Mouse (Mus musculus) kidney, embryonic 16.5 days (tissue): ENCODE measurements at regions not wholly inside any gene's neighbourhood (a gene's known extent, or its start where the extent isn't known, plus 50 kb on each side); places are given as distances from the start of the nearest gene placed in this dataset.
A peak's percentile ranks its signal among the peaks of the same experiment; 100 is the strongest.
"Not testable (repeated sequence)": the region's sequence is repeated elsewhere in the genome, so short reads cannot be mapped to it uniquely, and the experiment has no call there.

Experiments used
- ATAC-seq: fragments of 200-750 bp; cut with Nextera tagmentation; 2 replicates; pipeline ENCODE4 v1.8.0; 2017; ENCODE audit warnings: moderate TSS enrichment; ENCODE audit not compliant: low FRiP score, low TSS enrichment
- H3K27ac ChIP-seq: fragments of 300-500 bp; sonication (generic); 2 replicates; pipeline ENCODE4 v1.5.1; 2014; ENCODE audit warnings: low read length
- H3K27me3 ChIP-seq: fragments of 300-500 bp; sonication (generic); 2 replicates; pipeline ENCODE4 v1.6.1; 2014; ENCODE audit warnings: low read length, control low read depth, mixed read lengths; ENCODE audit not compliant: insufficient read depth
- H3K36me3 ChIP-seq: fragments of 300-500 bp; sonication (generic); 2 replicates; pipeline ENCODE4 v1.6.1; 2014; ENCODE audit warnings: low read length, control low read depth, mixed read lengths; ENCODE audit not compliant: insufficient read depth
- H3K4me1 ChIP-seq: fragments of 300-500 bp; sonication (generic); 2 replicates; pipeline ENCODE4 v1.6.1; 2014; ENCODE audit warnings: low read length, control low read depth, mixed read lengths; ENCODE audit not compliant: insufficient read depth
- H3K4me2 ChIP-seq: fragments of 300-500 bp; sonication (generic); replicated peaks from 2 replicates; pipeline ENCODE4 v1.6.1; 2014; ENCODE audit warnings: low read depth, low read length
- H3K4me3 ChIP-seq: fragments of 300-500 bp; sonication (generic); 2 replicates; pipeline ENCODE4 v1.5.1; 2014; ENCODE audit warnings: mild to moderate bottlenecking, low read length
- H3K9ac ChIP-seq: fragments of 300-500 bp; sonication (generic); replicated peaks from 2 replicates; pipeline ENCODE4 v1.6.1; 2014; ENCODE audit warnings: low read length
- H3K9me3 ChIP-seq: fragments of 300-500 bp; sonication (generic); 2 replicates; pipeline ENCODE4 v1.6.1; 2016; ENCODE audit warnings: low read length, control low read depth
- WGBS: fragments of 180-500 bp; shearing (Covaris S2); extraction: QIAGEN DNeasy Blood & Tissue Kit; methylation state at CpG from one replicate; pipeline ENCODE4 v1.1.7; 2014; 5-methylcytosine and 5-hydroxymethylcytosine counted together

DNA sequence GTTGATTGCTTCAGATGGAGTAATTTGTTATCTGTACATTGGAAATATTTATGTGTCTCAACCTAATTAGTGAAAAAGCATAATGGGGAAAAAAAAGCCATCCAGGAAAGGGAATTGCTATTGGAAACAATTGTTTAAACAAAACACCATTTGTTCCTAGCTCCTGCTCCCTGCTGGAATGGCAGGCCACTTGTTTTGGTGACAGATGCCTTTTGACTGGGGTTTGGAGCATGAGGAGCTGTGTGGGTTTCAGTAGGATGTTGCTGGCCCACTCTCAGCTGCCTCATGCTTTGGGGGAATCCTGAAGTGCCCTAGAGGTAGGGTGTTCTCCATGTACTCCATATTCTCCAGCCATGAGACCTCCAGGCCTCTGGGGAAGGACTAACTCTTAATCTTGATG, 105.5 kb downstream of the Dmrta2 start:
- Histone ChIP-seq H3K4me1 (no peaks in the 10 kb centered on the region), H3K27ac (no peak overlapping the region), H3K9me3 (no peaks in the 10 kb centered on the region), H3K9ac (no peak overlapping the region), H3K27me3 (no peaks in the 10 kb centered on the region), H3K4me3 (no peak overlapping the region), H3K36me3 (no peaks in the 10 kb centered on the region), H3K4me2 (no peak overlapping the region)
- no peak for ATAC-seq

DNA sequence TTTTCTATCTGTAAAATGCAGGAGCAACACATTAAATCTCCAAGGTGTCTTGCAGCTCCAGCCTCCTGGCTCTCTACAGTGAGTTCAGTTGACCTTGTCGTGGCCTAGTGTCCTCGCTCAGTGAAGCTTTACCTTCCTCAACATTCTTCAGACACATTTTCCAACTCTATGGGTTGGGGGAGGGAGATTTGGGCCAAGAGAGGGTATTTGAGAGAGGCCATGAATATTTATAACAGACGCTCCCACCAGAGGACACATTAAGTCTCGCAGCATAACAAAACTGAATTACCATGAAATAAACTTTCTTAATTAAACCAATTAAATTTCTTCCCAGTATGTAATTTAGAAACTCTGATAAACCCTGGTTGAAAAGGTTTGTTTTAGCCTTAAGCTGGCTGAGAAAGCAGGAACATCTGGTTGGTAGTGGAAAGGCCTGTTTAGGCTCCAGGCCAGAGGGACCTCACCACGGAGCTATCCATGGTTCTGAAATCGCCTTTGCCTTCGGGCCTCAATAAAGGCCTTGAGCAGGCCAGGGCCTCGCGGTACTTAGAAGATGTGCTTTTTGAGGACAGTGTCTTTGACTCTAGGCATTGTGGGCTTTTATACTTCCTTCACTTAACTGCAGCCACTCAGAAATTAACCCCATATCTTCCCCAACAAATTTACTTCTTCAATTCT, 109.9 kb downstream of the Dmrta2 start:
- H3K36me3 ChIP-seq: no peaks in the 10 kb centered on the region
- no peak overlapping the region for H3K9ac ChIP-seq
- H3K27me3 ChIP-seq: no peaks in the 10 kb centered on the region
- no peak overlapping the region for H3K27ac ChIP-seq
- ATAC-seq: peak; percentile 88; the same call in 1 of the 2 replicates
- H3K4me3 ChIP-seq: no peak overlapping the region
- H3K4me1 ChIP-seq: no peaks in the 10 kb centered on the region
- H3K4me2 ChIP-seq: no peak overlapping the region
- WGBS: 31% methylated on average over 9 of the region's 9 CpGs
- H3K9me3 ChIP-seq: no peaks in the 10 kb centered on the region

DNA sequence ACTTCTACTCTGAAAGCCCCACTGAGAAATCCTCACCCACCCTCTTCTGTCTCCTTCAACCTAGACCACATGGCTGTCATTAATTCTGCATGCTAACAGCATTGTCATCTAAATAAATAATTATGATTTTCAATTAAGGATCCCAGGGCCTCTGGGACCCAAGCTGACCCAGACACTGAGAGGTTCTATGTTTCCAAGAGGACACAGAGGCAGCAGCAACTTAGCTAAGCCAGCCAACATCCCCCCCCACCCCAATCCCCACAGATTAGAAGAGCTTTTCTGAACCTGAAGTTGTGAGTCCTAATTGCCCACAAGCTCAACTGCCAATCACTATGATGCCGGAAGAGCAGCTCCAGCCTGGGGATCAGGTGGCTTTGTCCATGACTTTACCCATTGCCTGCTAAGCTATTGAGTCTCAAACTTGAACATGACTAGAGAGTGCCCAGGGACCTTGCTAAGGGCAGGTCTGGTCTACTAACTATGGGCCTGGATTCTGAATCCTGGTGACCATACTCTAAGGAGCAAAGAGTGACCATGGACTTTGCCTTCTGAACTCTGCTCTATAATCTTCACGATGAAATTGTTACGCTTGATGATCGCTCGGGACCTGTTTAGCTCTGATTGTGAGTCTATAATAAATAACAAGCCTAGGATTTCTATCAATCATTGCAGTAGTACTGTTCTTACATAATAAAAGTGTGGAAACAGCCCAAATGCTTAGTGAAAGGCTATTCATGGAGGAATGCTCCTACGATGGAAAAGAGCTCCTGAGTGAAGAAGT, 115.4 kb downstream of the Dmrta2 start:
- ATAC-seq: no peak
- no peak overlapping the region for H3K4me3 ChIP-seq
- H3K9ac ChIP-seq: no peak overlapping the region
- no peaks in the 10 kb centered on the region for H3K9me3 ChIP-seq
- no peaks in the 10 kb centered on the region for H3K27me3 ChIP-seq
- no peak overlapping the region for H3K27ac ChIP-seq
- H3K4me1 ChIP-seq: no peaks in the 10 kb centered on the region
- no peak overlapping the region for H3K4me2 ChIP-seq
- H3K36me3 ChIP-seq: no peaks in the 10 kb centered on the region
- 90% methylated on average over 6 of the region's 6 CpGs for WGBS

DNA sequence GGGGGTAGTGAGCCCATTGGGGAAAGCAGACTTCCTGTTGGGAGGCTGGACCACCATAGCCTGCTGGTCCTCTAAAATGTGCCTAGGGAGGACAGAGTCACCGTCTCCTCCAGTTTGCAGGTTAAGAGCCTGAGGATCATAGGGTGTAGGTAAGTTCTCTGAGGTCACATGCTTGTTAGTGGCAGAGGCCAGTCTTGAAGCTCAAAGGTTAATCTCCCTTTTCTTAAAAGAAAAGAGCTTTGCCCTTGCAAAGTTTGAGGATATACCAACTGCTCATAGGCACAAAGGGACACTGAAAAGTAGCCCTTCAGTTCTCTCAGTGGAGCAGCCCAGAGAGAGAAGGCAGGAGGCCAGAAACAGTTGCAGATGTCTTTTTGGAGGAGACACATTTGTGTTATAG, 116.7 kb downstream of the Dmrta2 start:
- H3K4me2 ChIP-seq: no peak overlapping the region
- H3K4me3 ChIP-seq: no peak overlapping the region
- WGBS: 81% methylated on average over 1 of the region's 1 CpGs
- no peak for ATAC-seq
- H3K36me3 ChIP-seq: no peaks in the 10 kb centered on the region
- no peak overlapping the region for H3K9ac ChIP-seq
- H3K4me1 ChIP-seq: no peaks in the 10 kb centered on the region
- H3K9me3 ChIP-seq: no peaks in the 10 kb centered on the region
- no peak overlapping the region for H3K27ac ChIP-seq
- no peaks in the 10 kb centered on the region for H3K27me3 ChIP-seq

DNA sequence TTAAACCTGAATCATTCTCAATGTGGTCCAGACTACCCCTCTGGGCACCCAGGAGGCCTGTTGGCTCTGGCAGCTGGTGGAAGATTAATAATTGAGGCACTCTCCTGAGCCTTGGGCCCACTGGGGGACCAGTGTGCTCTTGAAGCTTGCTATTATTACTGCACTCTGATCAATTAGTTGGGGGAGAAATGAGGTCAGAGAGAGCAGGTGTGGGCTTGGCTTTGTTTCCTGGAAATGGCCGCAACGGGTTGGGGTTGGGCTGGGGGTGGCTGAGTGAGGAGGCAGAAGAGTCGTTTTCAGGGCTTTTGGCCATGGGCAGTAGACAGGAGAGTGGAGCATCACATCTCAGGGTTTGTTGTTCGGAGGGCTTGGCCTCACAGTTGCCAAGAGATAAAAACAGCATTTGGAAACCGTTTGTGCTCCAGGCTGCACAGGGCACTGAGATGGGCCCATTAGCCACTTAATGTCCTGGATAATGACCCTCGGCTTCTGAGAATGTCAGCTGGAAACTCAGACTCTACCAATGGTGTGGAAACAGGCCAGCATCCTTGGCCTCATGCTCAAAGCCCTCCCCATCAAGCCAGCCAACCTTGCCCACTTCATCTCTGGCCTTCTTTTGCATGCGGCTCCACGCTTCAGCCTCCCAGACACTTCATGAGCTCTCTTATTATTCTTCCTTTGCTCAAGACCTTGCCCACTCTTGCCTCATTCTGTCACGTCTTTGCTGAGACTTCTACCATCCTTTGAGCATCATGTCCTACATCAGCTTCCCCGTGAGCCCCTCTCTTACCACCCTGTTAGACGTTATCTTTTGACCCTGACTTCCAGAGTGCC, 118.1 kb downstream of the Dmrta2 start:
- no peaks in the 10 kb centered on the region for H3K36me3 ChIP-seq
- H3K9ac ChIP-seq: no peak overlapping the region
- no peak for ATAC-seq
- 56% methylated on average over 11 of the region's 11 CpGs for WGBS
- H3K4me2 ChIP-seq: no peak overlapping the region
- H3K4me3 ChIP-seq: no peak overlapping the region
- H3K4me1 ChIP-seq: no peaks in the 10 kb centered on the region
- no peaks in the 10 kb centered on the region for H3K27me3 ChIP-seq
- H3K27ac ChIP-seq: no peak overlapping the region
- H3K9me3 ChIP-seq: no peaks in the 10 kb centered on the region

DNA sequence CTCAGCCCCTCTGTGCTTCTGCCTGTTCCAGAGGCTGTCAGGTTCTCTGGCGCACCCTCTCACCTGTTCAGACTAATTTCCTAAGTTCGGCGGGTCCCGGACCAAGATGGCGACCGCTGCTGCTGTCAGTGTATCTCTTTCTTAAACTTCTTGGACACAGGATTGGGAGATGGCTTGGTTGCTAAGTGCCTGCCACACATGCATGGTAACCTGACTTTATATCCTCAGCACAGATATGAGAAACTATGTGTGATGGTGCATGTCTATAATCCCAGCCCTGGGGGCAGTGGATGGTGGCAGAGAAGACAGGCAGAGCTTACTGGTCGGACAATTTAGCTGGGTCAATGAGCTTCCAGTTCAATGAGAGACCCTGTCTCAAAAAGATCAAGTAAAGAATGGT, 126.3 kb downstream of the Dmrta2 start:
- not testable (repeated sequence) for H3K9me3 ChIP-seq, H3K27ac ChIP-seq, H3K4me1 ChIP-seq, H3K4me2 ChIP-seq, ATAC-seq, H3K9ac ChIP-seq, H3K27me3 ChIP-seq, H3K4me3 ChIP-seq, H3K36me3 ChIP-seq
- WGBS: 94% methylated on average over 6 of the region's 7 CpGs

DNA sequence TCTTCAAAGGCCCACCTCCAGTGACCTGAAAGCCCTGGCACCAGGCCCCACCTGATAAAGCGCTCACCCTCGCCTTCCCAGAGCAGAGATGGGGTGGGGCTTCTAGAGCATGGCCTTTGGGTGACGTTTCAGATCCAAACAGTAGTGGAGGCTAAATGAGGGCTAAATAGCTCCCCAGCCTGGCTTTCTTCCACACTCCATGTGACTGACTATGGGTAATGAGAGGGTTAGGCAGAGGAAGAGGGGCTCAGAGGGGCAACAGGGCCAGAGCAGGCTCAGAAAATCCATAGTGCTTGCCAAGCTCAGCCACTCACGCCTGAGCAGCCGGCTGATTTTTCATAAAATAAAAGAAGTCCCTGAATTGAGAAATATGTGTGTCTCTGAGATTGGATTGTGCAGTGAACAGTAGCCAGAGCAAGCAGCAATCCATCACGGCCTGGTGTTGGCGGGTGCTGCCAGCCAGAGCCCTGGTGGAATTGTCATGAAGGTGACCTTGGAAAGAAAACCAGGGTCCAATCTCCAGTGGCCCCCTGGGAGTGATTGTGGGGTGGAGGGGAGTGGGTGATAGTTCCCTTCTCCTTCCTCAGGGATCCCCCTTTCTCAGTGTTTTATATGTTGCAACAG, 128.9 kb downstream of the Dmrta2 start:
- no peak overlapping the region for H3K9ac ChIP-seq
- H3K27ac ChIP-seq: no peak overlapping the region
- H3K4me2 ChIP-seq: no peak overlapping the region
- no peak overlapping the region for H3K4me3 ChIP-seq
- WGBS: 73% methylated on average over 7 of the region's 7 CpGs
- H3K4me1 ChIP-seq: no peaks in the 10 kb centered on the region
- ATAC-seq: no peak
- no peaks in the 10 kb centered on the region for H3K9me3 ChIP-seq
- H3K36me3 ChIP-seq: no peaks in the 10 kb centered on the region
- no peaks in the 10 kb centered on the region for H3K27me3 ChIP-seq

DNA sequence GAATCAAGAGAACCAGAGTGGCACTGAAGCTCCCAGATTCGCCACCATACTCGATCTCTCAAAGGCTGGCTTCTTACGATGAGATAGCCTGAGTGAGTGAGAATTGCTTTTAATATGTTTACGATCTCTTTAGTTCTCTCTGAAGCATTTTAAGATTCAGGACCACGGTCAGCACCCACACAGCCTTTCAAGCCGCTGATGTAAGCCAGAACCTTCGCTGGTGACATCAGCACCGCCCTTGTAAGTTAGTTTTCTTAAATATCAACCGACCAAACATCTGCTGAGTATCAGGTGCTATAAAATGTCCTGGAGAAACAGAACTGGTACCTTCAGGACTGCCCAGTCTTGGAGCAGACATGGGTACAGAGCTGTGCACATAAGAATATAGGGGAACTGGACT, 141.6 kb downstream of the Dmrta2 start:
- Histone ChIP-seq H3K4me2 (no peak overlapping the region), H3K27me3 (no peaks in the 10 kb centered on the region), H3K36me3 (no peaks in the 10 kb centered on the region), H3K9ac (no peak overlapping the region), H3K4me1 (peaks cover 5% of the 10 kb centered on the region), H3K27ac (no peak overlapping the region), H3K4me3 (no peak overlapping the region), H3K9me3 (no peaks in the 10 kb centered on the region)
- 15% methylated on average over 9 of the region's 9 CpGs for WGBS
- ATAC-seq: peak; percentile 29; the same call in 1 of the 2 replicates

DNA sequence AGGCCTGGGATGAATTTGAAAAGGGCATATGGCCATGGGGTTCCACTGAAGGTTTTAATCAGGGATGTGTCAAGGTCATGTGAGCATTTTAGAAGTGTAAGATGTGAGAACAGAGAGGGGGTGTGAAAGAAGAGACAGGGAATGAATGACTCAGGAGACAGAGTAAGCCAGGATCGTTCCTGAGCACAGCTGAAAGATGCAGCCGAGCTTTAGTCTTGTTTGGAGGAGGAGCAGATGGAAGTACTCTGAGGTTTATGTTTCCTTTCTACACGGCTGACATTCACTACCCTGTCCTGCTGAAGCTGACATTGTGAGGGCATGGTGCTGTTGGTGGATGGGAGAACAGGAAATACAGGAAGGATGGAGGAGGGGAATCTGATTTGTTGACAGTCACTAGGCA, 142.0 kb downstream of the Dmrta2 start:
- H3K36me3 ChIP-seq: no peaks in the 10 kb centered on the region
- no peak overlapping the region for H3K4me2 ChIP-seq
- ATAC-seq: no peak
- no peaks in the 10 kb centered on the region for H3K27me3 ChIP-seq
- 6% methylated on average over 3 of the region's 3 CpGs for WGBS
- no peak overlapping the region for H3K4me3 ChIP-seq
- peaks cover 5% of the 10 kb centered on the region for H3K4me1 ChIP-seq
- no peak overlapping the region for H3K9ac ChIP-seq
- H3K9me3 ChIP-seq: no peaks in the 10 kb centered on the region
- no peak overlapping the region for H3K27ac ChIP-seq
